Mouse (Mus musculus): ENCODE results near the gene Clip3. TPM values are rescaled to one million over a fixed set of nuclear protein-coding genes. Genes with fewer than 3 reads are reported as not detected.

Gene Clip3
- total and polyA plus RNA-seq, 3 experiments = 0.33 TPM; not detected in 2

DNA sequence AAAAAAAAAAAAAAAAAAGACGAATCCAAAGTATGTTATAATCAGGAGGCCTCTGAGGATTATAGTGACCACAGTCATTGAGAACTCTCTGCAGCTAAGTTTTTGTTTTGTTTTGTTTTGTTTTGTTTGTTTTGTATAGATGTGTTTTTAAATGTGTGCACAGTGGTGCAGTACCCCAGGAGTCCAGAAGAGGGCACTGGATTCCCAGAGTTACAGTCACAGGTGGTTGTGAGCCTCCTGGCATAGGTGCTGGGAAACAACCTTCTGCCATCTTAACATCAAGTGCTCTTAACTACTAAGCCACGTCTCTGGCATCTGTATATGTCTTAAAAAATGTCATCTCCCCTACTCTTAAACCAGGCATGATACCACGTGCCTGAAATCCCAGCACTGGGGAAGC is 9.4 kb downstream of the Clip3 start:
- Histone ChIP-seq H3K4me1 (ENCODE audit: insufficient read depth, low read depth, low read length) (peaks cover 7% of the 10 kb centered on the region), H3K9me3 (replicated peaks) (no peaks in the 10 kb centered on the region), H3K27me3 (ENCODE audit: insufficient read depth, low read length) (peaks cover 20% of the 10 kb centered on the region), H3K4me3 (ENCODE audit: low read depth, low read length) (no peak overlapping the region), H3K36me3 (replicated peaks) (no peaks in the 10 kb centered on the region)
- TF ChIP-seq TAL1 (conservative IDR thresholded peaks at IDR 0.05; ENCODE audit: low read depth, low read length) (no peak), POLR2AphosphoS5 (IDR thresholded peaks at IDR 0.05; ENCODE audit: insufficient replicate concordance, low read depth, low read length) (no peak), CTCF (IDR thresholded peaks at IDR 0.05; ENCODE audit: low read depth, low read length) (peak; percentile 74), GATA2 (IDR thresholded peaks at IDR 0.05; ENCODE audit: borderline replicate concordance, low read depth, low read length) (no peak)
- 0 out of 2 replicates have a peak, but pooled peaks have one; percentile 15 for ATAC-seq (ENCODE audit: extremely low read depth, insufficient number of reproducible peaks, low FRiP score, poor library complexity, severe bottlenecking)
- DNase-seq (ENCODE audit: low spot score) = no peak

DNA sequence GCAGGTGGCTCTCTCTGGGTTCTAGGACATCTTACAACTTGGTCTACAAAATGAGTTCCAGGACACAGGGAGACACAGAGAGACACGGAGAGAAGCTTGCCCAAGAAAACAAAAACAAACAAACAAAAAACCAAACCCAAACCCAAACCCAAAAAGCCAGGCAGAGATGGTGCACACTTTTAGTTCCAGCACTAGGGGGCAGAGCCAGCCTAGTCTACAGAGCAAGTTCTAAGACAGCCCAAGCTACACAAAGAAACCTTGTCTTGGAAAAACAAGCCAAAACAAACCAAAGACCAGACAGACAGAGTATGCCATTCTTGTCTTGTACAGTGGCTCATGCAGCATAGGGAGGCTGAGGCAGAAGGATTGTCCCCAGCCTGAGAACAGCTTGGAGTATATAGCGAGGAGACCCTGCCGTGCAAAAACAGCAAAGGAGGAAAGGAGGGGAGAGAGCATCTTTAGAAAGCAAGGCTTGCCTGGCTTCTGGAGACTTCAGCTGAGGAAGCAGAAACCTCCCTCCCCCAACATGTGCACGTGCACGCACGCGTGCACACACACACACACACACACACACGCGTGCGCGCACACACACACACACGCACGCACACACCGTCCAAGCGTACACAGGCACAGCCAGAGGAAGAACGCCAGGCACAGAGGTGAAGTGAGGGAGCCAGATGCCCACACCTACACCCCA is 14.7 kb downstream of the Clip3 start:
- H3K4me3 ChIP-seq (ENCODE audit: low read depth, low read length) = no peak overlapping the region
- DNase-seq (ENCODE audit: low spot score) (no peak), ATAC-seq (ENCODE audit: extremely low read depth, insufficient number of reproducible peaks, low FRiP score, poor library complexity, severe bottlenecking) (no peak)
- H3K9me3 ChIP-seq (replicated peaks) = no peaks in the 10 kb centered on the region
- no peak for TF ChIP-seq GATA2 (IDR thresholded peaks at IDR 0.05; ENCODE audit: borderline replicate concordance, low read depth, low read length)
- no peak for TF ChIP-seq POLR2AphosphoS5 (IDR thresholded peaks at IDR 0.05; ENCODE audit: insufficient replicate concordance, low read depth, low read length)
- TF ChIP-seq TAL1 (conservative IDR thresholded peaks at IDR 0.05; ENCODE audit: low read depth, low read length) = no peak
- TF ChIP-seq CTCF (IDR thresholded peaks at IDR 0.05; ENCODE audit: low read depth, low read length) = no peak
- no peak for TF ChIP-seq GATA1 (IDR thresholded peaks at IDR 0.05; ENCODE audit: borderline replicate concordance, low read length)
- H3K27me3 ChIP-seq (ENCODE audit: insufficient read depth, low read length) = peaks cover 15% of the 10 kb centered on the region
- peaks cover 23% of the 10 kb centered on the region for H3K4me1 ChIP-seq (ENCODE audit: insufficient read depth, low read depth, low read length)
- peaks cover 13% of the 10 kb centered on the region for H3K36me3 ChIP-seq (replicated peaks)

DNA sequence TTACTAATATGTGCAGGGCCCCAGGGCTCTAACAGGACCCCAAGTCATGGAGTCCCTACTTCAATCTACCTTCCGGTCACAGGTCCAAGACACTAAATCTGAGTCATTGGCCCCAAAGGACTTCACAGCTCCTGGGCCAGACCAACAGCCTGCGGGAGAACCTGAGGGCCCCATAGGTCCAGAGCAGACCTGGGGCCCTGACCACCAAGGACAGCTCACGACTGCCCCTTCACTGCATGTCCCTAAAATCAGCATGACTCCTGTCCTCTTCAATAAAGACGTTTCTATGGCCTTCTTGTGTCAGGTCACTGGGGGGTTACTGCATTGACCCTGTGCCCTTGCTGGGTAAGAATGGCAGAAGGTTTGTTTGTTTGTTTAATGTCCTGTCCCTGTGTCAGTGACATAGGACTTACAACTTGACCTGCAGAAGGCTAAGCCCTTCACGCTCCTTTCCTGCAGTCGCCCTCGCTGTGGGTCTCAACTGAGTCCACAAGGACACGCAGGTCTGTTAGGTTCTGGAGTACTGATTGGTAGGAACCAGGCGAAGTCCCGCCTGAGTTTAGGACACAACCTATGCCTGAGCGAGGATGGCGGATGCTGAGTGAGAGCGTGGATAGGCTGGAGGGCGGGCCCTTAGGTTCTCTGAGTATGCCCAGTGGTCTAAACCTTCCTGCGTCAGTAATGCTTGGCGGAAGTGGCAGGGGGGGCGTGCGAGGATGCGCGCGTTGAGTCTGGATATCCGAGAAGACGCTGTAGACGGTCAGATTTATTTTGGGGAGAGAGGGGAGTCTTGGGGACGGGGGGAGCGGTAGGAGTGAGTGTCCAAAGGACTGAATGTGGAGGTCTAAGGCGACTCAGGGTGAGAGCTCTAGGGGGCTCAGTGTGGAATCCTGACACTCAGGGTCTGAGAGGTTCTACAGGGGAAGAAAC is 16.8 kb downstream of the Clip3 start, which contains the start of gene Alkbh6:
Gene Alkbh6, plus strand, starts transcription at position 642 of the 930 bp plus-strand sequence.
- peaks cover 34% of the 10 kb centered on the region for H3K36me3 ChIP-seq (replicated peaks)
- TF ChIP-seq GATA2 (IDR thresholded peaks at IDR 0.05; ENCODE audit: borderline replicate concordance, low read depth, low read length) = no peak
- no peak for TF ChIP-seq TAL1 (conservative IDR thresholded peaks at IDR 0.05; ENCODE audit: low read depth, low read length)
- TF ChIP-seq POLR2AphosphoS5 (IDR thresholded peaks at IDR 0.05; ENCODE audit: insufficient replicate concordance, low read depth, low read length) = no peak
- TF ChIP-seq GATA1 (IDR thresholded peaks at IDR 0.05; ENCODE audit: borderline replicate concordance, low read length) = no peak
- no peak for TF ChIP-seq CTCF (IDR thresholded peaks at IDR 0.05; ENCODE audit: low read depth, low read length)
- peaks cover 23% of the 10 kb centered on the region for H3K4me1 ChIP-seq (ENCODE audit: insufficient read depth, low read depth, low read length)

DNA sequence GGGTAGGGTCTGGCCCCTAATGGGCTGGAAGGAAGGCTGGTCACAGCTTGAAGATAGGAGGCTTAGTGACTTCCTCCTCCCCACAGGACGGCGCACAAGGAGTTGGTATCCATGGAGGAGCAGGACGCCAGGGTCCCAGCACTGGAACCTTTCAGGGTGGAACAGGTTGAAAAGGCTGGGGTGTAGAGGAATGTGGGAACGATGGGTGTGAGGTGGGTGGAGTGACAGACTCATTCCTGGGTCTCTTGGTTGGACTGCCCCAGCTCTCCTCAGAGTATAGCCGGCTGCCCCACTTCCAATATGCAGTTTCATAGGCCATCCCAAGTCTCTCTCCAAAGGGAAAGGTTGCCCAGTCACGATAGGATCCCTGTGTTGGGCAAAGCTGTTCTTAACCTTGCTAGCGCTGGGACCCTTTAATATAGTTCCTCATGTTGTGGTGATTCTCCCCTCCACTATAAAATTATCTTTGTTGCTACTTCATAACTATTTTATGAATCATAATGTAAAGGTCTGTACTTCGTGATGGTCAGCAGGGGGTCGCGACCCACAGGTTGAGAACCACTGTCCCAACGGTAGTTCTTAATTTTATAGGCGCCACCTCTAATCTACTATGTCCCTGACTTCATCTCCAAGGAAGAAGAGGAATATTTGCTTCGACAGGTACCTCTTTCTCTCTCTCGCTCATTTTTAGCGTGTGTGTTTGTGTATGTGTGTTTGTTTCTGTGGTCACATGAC is 18.0 kb downstream of the Clip3 start:
- H3K9me3 ChIP-seq (replicated peaks) = no peaks in the 10 kb centered on the region
- ATAC-seq (ENCODE audit: extremely low read depth, insufficient number of reproducible peaks, low FRiP score, poor library complexity, severe bottlenecking) = no peak
- no peaks in the 10 kb centered on the region for H3K27me3 ChIP-seq (ENCODE audit: insufficient read depth, low read length)
- peak overlapping the region; percentile 73 for H3K4me3 ChIP-seq (ENCODE audit: low read depth, low read length)
- no peak for DNase-seq (ENCODE audit: low spot score)
- peaks cover 29% of the 10 kb centered on the region for H3K4me1 ChIP-seq (ENCODE audit: insufficient read depth, low read depth, low read length)
- H3K36me3 ChIP-seq (replicated peaks) = peaks cover 41% of the 10 kb centered on the region
- TF ChIP-seq POLR2AphosphoS5 (IDR thresholded peaks at IDR 0.05; ENCODE audit: insufficient replicate concordance, low read depth, low read length) (no peak), GATA1 (IDR thresholded peaks at IDR 0.05; ENCODE audit: borderline replicate concordance, low read length) (no peak), TAL1 (conservative IDR thresholded peaks at IDR 0.05; ENCODE audit: low read depth, low read length) (no peak), GATA2 (IDR thresholded peaks at IDR 0.05; ENCODE audit: borderline replicate concordance, low read depth, low read length) (no peak), CTCF (IDR thresholded peaks at IDR 0.05; ENCODE audit: low read depth, low read length) (no peak)

More for the DNA sequence above, 16.8 kb downstream of the Clip3 start, which contains the start of gene Alkbh6:
- DNase-seq (ENCODE audit: low spot score) (peak; percentile 99), ATAC-seq (ENCODE audit: extremely low read depth, insufficient number of reproducible peaks, low FRiP score, poor library complexity, severe bottlenecking) (peak; percentile 100)
- Histone ChIP-seq H3K27me3 (ENCODE audit: insufficient read depth, low read length) (peaks cover 3% of the 10 kb centered on the region; the same call in 1 of the 2 replicates), H3K9me3 (replicated peaks) (no peaks in the 10 kb centered on the region), H3K4me3 (ENCODE audit: low read depth, low read length) (peak within 1 kb of the TSS; percentile 73)

DNA sequence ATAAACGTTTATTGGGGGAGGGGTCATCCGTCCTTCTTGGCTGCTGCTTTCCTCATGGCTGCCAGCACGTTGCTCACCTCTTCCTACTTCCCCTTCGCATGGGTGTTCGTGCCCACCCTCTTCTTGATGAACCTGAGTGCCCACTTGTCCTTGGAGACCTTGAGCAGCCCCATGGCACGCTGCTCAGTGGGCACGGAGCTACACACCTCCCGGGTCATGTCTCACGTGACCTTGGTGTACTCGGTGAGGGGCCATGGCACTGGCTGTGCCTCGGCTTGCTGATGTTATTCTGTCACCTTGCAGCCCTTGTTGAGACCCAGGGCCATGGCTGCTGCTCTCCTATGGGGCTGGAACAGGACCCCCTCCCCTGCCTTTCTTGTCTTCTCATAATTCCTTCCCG is 18.6 kb downstream of the Clip3 start:
- Histone ChIP-seq H3K36me3 (replicated peaks) (peaks cover 41% of the 10 kb centered on the region), H3K4me1 (ENCODE audit: insufficient read depth, low read depth, low read length) (peaks cover 35% of the 10 kb centered on the region), H3K4me3 (ENCODE audit: low read depth, low read length) (no peak overlapping the region; the same call in 1 of the 2 replicates), H3K27me3 (ENCODE audit: insufficient read depth, low read length) (peaks cover 1% of the 10 kb centered on the region; the same call in 1 of the 2 replicates), H3K9me3 (replicated peaks) (no peaks in the 10 kb centered on the region)
- ATAC-seq (ENCODE audit: extremely low read depth, insufficient number of reproducible peaks, low FRiP score, poor library complexity, severe bottlenecking) (no peak), DNase-seq (ENCODE audit: low spot score) (no peak)
- TF ChIP-seq CTCF (IDR thresholded peaks at IDR 0.05; ENCODE audit: low read depth, low read length) (no peak), GATA2 (IDR thresholded peaks at IDR 0.05; ENCODE audit: borderline replicate concordance, low read depth, low read length) (no peak), TAL1 (conservative IDR thresholded peaks at IDR 0.05; ENCODE audit: low read depth, low read length) (no peak), GATA1 (IDR thresholded peaks at IDR 0.05; ENCODE audit: borderline replicate concordance, low read length) (no peak), POLR2AphosphoS5 (IDR thresholded peaks at IDR 0.05; ENCODE audit: insufficient replicate concordance, low read depth, low read length) (no peak)
